Mouse (Mus musculus) left cerebral cortex, adult 8-10 months (tissue): ENCODE data around the gene Plce1. TPM values are rescaled to one million over a fixed set of nuclear protein-coding genes. Genes with fewer than 3 reads are reported as not detected.
A peak's percentile ranks its signal among the peaks of the same experiment; 100 is the strongest.

Source experiments
- DNase-seq, 2 experiments: peaks; one replicate each; pipeline ENCODE4 v3.0.0; 2022; ENCODE audit warnings: low spot score in 2 of 2
- total RNA-seq, 4 experiments: library from RNA; stranded (reverse); gene quantifications; 2 replicates each; pipeline ENCODE4 v1.2.4; 2022

Gene Plce1
- total RNA-seq, 4 experiments from 2014 or later, result 6.1 to 12.6 (median 8.8) TPM

- peak; percentile 85 to 94 for DNase-seq
Observed at GRCm38 (mm10) chr19:38818766-38819426, 338.0 kb downstream of the Plce1 start, which contains the start of gene Noc3l. Noc3l (minus strand) TSS chr19:38819237.

DNA sequence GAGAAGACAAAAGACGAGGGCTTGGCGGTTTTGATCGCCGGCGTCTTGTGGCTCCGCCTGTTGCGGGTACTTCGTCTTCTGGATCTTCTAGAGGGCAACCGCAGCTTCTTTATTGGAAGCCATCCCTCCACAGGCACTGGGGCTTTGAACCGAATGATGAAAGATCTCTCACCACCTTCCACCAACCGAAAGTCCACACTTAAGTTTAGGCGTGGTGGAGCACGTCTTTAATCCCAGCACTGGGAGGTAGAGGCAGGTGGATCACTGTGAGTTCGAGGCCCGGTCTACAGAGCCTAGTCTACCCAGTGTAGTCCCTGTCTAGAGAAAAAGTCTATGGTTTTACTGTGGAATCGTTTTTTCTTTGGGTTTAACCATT, 338.5 kb downstream of the Plce1 start:
- no peak for DNase-seq

DNA sequence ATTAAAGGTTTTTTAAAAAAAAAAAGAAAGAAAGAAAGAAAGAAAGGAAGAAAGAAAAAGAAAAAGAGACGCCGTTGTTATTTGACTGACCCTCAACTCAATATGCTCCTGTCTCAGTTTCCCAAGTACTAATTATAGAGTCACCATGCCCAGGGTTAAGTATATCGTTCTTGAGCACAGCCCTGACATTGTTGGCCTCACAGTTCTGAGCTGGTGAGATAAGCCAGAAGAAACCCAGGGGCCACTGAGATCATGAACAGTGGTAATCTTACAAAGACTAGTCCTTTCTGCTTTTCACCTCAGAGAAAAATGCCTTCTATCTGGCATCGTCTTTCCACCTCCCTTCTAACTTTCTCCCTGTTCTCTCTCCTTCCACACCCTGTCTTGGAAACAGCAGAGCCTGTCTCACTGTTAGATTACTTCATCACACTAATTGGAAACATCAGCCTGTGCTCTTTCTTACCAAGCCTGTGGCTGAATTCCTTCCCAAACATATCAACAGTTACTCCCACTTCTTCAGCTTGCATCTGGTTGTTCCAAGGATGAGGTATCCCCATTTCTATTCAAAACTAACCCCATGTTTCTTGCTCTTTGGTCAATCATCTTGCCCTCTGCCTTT, 339.4 kb downstream of the Plce1 start:
- no peak for DNase-seq

DNA sequence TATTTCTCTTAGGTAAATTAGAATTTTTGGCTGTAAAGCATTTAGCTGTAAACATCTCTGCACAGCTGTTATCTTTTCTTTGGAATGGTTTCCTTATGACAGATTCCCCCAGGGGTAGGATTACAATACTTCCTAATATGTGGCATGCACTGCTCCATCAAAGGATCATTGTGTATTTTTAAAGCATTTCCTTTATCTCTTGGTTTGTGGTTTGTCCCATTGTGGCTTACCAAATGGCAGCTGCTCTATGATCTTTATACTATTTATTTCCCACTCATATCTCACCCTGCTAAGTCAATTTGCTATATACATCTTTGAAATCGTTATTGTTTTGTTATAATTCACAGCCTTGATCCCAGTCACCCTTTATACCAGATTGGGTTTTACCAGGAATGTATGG, 352.3 kb downstream of the Plce1 start:
- DNase-seq, result no peak

Other genes with a start within 250 kb of the Plce1 start
- gene Lgi1, start 216.6 kb upstream of the Plce1 start, total RNA-seq, result 100 to 1,000 TPM; 116 to 135 (median 120) TPM
- 1 to 10 TPM; 1.5 to 2.3 (median 2.1) TPM for gene Slc35g1, start 85.1 kb upstream of the Plce1 start, total RNA-seq